Mouse (Mus musculus) hindbrain, embryonic 15.5 days (tissue): ENCODE measurements around the gene Svopl. TPM values are rescaled to one million over a fixed set of nuclear protein-coding genes. Genes with fewer than 3 reads are reported as not detected.

Source experiments
- ATAC-seq: fragments of 200-750 bp; cut with Nextera tagmentation; 2 replicates; pipeline ENCODE4 v1.8.0; 2017; ENCODE audit warnings: low read depth, moderate number of reproducible peaks, moderate TSS enrichment; ENCODE audit not compliant: low FRiP score
- H3K27ac ChIP-seq: fragments of 300-500 bp; sonication (generic); replicated peaks from 2 replicates; pipeline ENCODE4 v1.5.1; 2015; ENCODE audit warnings: mild to moderate bottlenecking, inconsistent platforms
- H3K27me3 ChIP-seq: fragments of 300-500 bp; sonication (generic); 2 replicates; pipeline ENCODE4 v1.6.1; 2015; ENCODE audit warnings: control low read depth, inconsistent platforms
- H3K36me3 ChIP-seq: fragments of 300-500 bp; sonication (generic); 2 replicates; pipeline ENCODE4 v1.6.1; 2015; ENCODE audit warnings: control low read depth, inconsistent platforms
- H3K4me1 ChIP-seq: fragments of 300-500 bp; sonication (generic); replicated peaks from 2 replicates; pipeline ENCODE4 v1.6.1; 2015; ENCODE audit warnings: control low read depth, inconsistent platforms
- H3K4me2 ChIP-seq: fragments of 300-500 bp; sonication (generic); 2 replicates; pipeline ENCODE4 v1.6.1; 2015; ENCODE audit warnings: moderate library complexity, mild to moderate bottlenecking, inconsistent platforms
- H3K4me3 ChIP-seq: fragments of 300-500 bp; sonication (generic); 2 replicates; pipeline ENCODE4 v1.5.1; 2015; ENCODE audit warnings: mild to moderate bottlenecking, inconsistent platforms
- H3K9ac ChIP-seq: fragments of 300-500 bp; sonication (generic); 2 replicates; pipeline ENCODE4 v1.6.1; 2015; ENCODE audit warnings: inconsistent platforms
- H3K9me3 ChIP-seq: fragments of 300-500 bp; sonication (generic); 2 replicates; pipeline ENCODE4 v1.6.1; 2016; ENCODE audit warnings: control low read depth, inconsistent platforms
- WGBS: fragments of 180-500 bp; shearing (Covaris S2); methylation state at CpG from one replicate; pipeline ENCODE4 v1.1.7; 2015; 5-methylcytosine and 5-hydroxymethylcytosine counted together
- polyA plus RNA-seq: library from polyadenylated mRNA; unstranded; fragments of >200 nt; fragmentation: Nextera tagmentation; extraction: Ambion mirVana; gene quantifications from 2 replicates; pipeline ENCODE4 v1.2.1, GENCODE M21; 2015

Gene Svopl
- polyA plus RNA-seq, 1 experiment from 2014 or later = 0.96 TPM

DNA sequence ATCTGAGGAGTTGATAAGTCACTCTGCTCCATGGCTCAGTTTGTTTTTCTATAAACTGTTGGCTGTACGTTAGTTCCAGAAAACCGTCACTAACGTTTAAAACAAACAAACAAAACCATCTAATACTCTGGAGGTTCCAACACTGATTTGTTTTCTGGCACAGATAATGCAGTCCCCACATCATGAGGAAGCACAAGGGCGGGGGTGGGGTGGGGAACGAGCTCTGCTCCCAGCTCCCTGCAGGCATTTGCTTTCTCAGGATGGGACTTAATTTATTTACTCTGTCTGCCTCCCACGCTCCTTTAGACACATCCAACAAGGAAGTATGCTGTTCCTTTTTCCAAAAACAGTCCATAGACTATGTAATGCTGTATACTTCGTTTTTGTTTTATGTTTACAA lies 23.5 kb downstream of the Svopl start:
- H3K9me3 ChIP-seq = no peaks in the 10 kb centered on the region
- H3K4me1 ChIP-seq = 0 out of 2 replicates have a peak, but pooled peaks cover 3% of the 10 kb centered on the region
- H3K4me3 ChIP-seq = no peak overlapping the region
- H3K27ac ChIP-seq = no peak overlapping the region
- 49% methylated on average over 7 of the region's 7 CpGs for WGBS
- no peak overlapping the region for H3K9ac ChIP-seq
- no peak for ATAC-seq
- H3K27me3 ChIP-seq = no peaks in the 10 kb centered on the region
- H3K36me3 ChIP-seq = no peaks in the 10 kb centered on the region
- no peak overlapping the region for H3K4me2 ChIP-seq

DNA sequence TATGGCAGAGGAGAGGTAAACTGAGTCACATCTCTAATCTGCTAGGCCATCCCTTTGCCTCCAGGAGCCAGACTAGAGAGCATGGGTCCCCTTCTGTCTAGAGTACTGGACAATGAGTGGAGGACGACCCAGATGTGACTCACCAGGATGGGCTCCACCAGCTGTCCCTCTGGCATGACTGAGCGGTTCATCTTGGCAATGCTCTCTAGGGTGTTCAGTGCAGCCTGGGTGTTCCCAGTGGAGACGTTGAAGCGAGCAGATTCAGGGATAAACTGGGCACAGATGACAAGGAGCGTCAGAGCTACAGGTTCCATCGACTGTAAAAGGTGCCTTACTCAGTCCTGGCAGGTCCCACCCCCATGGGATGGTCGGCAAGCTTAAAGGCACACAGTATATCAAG lies 25.4 kb downstream of the Svopl start:
- H3K9me3 ChIP-seq = no peaks in the 10 kb centered on the region
- no peak overlapping the region for H3K4me3 ChIP-seq
- no peak overlapping the region for H3K9ac ChIP-seq
- no peak for ATAC-seq
- no peak overlapping the region for H3K4me2 ChIP-seq
- no peaks in the 10 kb centered on the region for H3K36me3 ChIP-seq
- 0 out of 2 replicates have a peak, but pooled peaks cover 3% of the 10 kb centered on the region for H3K4me1 ChIP-seq
- no peak overlapping the region for H3K27ac ChIP-seq
- 79% methylated on average over 7 of the region's 7 CpGs for WGBS
- H3K27me3 ChIP-seq = no peaks in the 10 kb centered on the region

GRCm38 (mm10) chr6:38012829-38013228 lies 34.0 kb downstream of the Svopl start:
- H3K36me3 ChIP-seq = no peaks in the 10 kb centered on the region
- no peak for ATAC-seq
- no peak overlapping the region for H3K4me3 ChIP-seq
- H3K27ac ChIP-seq = no peak overlapping the region
- H3K9me3 ChIP-seq = no peaks in the 10 kb centered on the region
- no peak overlapping the region for H3K9ac ChIP-seq
- H3K4me1 ChIP-seq = no peaks in the 10 kb centered on the region
- H3K27me3 ChIP-seq = no peaks in the 10 kb centered on the region
- no peak overlapping the region for H3K4me2 ChIP-seq
- WGBS = 48% methylated on average over 2 of the region's 2 CpGs

DNA sequence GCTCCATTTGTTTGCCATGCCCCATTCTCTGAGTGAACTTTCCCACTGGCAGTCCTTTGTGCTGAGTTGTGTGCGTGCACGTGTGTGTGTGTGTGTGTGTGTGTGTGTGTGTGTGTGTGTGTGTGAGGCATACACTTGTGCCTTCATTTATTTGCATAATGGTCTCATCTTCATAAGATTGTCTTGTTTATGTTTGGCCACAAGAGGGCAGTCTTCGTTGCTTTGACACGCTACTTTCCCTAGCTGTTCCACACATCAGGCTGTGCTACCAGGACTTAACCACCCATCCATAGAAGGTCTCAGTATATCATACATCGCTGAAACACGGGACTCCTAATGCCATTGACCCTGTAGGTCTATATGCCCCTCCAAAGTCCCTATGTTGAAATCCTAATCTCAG lies 39.3 kb downstream of the Svopl start:
- 7% methylated on average over 6 of the region's 6 CpGs for WGBS
- Histone ChIP-seq H3K36me3 (no peaks in the 10 kb centered on the region), H3K4me3 (no peak overlapping the region), H3K4me1 (no peaks in the 10 kb centered on the region), H3K27ac (no peak overlapping the region), H3K9me3 (no peaks in the 10 kb centered on the region), H3K9ac (no peak overlapping the region), H3K4me2 (no peak overlapping the region), H3K27me3 (no peaks in the 10 kb centered on the region)
- ATAC-seq = 0 out of 2 replicates have a peak, but pooled peaks have one; percentile 48

DNA sequence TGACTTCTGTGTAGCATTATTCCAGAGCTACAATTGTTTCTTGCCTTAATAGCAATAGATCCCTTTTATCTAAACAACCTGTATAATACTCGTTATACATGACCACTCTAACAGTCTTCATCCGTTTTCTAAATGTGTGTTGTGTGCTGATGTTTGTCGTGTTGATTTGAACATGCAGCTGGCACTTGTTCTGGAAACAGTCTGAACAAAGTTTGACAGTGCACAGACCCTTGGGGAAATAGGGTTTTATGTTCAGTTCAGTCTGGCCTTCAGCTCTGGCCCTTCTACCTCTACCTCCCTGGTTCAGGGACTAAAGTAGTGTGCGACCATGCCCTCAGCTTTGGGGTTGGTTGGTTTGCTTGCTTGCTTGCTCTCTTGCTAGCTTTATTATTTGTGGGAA lies 79.4 kb downstream of the Svopl start:
- Histone ChIP-seq H3K27me3 (no peaks in the 10 kb centered on the region), H3K36me3 (peaks cover 43% of the 10 kb centered on the region), H3K4me3 (no peak overlapping the region), H3K4me2 (no peak overlapping the region), H3K4me1 (no peaks in the 10 kb centered on the region), H3K9me3 (no peaks in the 10 kb centered on the region), H3K9ac (no peak overlapping the region), H3K27ac (no peak overlapping the region)
- WGBS = 93% methylated on average over 4 of the region's 4 CpGs
- ATAC-seq = no peak

- Histone ChIP-seq H3K9me3 (no peaks in the 10 kb centered on the region), H3K27me3 (no peaks in the 10 kb centered on the region), H3K36me3 (peaks cover 41% of the 10 kb centered on the region), H3K4me2 (no peak overlapping the region), H3K4me1 (no peaks in the 10 kb centered on the region), H3K4me3 (no peak overlapping the region), H3K9ac (no peak overlapping the region), H3K27ac (no peak overlapping the region)
- 86% methylated on average over 6 of the region's 6 CpGs for WGBS
- ATAC-seq = no peak
Measured at GRCm38 (mm10) chr6:37951306-37951705, 95.5 kb downstream of the Svopl start.

- no peak overlapping the region for H3K9ac ChIP-seq
- 27% methylated on average over 6 of the region's 6 CpGs for WGBS
Measured at GRCm38 (mm10) chr6:37936498-37936897, 110.3 kb downstream of the Svopl start.

More at GRCm38 (mm10) chr6:37936498-37936897, 110.3 kb downstream of the Svopl start:
- Histone ChIP-seq H3K4me2 (no peak overlapping the region), H3K9me3 (no peaks in the 10 kb centered on the region), H3K4me3 (no peak overlapping the region), H3K4me1 (no peaks in the 10 kb centered on the region), H3K36me3 (peaks cover 5% of the 10 kb centered on the region), H3K27me3 (no peaks in the 10 kb centered on the region), H3K27ac (no peak overlapping the region)
- no peak for ATAC-seq

Other genes starting within 250 kb of the Svopl start
- gene Trim24, start 176.2 kb downstream of the Svopl start, polyA plus RNA-seq = 17.8 and 18.4 TPM in 2 replicates
- gene Tmem213, start 62.3 kb upstream of the Svopl start, polyA plus RNA-seq = not detected in 2 replicates
- gene Atp6v0a4, start 77.6 kb upstream of the Svopl start, polyA plus RNA-seq = 0.49 and 0.54 TPM in 2 replicates
- gene D630045J12Rik, start 207.0 kb upstream of the Svopl start, polyA plus RNA-seq = 15.2 and 16.9 TPM in 2 replicates